Mouse (Mus musculus): Measurements from ENCODE around the gene Ftl1.

GRCm38 (mm10) chr7:45443526-45444420 is 15.9 kb downstream of the Ftl1 start:
- no peak for TF ChIP-seq GATA1 (IDR thresholded peaks at IDR 0.05; ENCODE audit: low read length)
- TF ChIP-seq TAL1 (IDR thresholded peaks at IDR 0.05; ENCODE audit: low read length): no peak
